Mouse (Mus musculus) E14TG2a.4 (cell line): Measurements from ENCODE around the gene Ciita.

Source experiments
- CTCF ChIP-seq: conservative IDR thresholded peaks from 2 replicates; pipeline ENCODE4 v1.5.1; 2014; ENCODE audit warnings: low read length
- NANOG ChIP-seq: IDR thresholded peaks from 2 replicates; pipeline ENCODE4 v1.6.1; 2014; ENCODE audit warnings: borderline replicate concordance, low read length, mixed read lengths

DNA sequence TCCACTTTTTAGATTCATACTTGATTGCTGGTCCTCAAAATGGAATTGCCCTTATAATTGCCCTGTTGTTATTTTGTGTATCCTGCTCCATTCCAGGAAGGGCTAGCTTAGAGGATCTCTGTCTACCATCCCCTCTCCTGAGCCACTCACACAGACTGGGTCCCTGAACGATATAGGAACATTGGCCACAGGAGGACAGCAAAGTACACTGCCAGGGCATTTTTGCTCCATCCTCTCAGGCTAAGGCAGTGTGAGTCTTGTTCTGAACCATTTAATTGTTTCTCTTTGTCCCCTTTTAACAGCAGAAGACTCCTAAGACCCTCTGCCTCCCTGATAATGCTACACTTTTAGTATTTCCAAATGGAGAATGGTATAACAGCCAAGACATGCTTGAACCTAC, 90.8 kb downstream of the Ciita start:
- TF ChIP-seq CTCF (no peak), NANOG (no peak)
